In the genomic region with DNA sequence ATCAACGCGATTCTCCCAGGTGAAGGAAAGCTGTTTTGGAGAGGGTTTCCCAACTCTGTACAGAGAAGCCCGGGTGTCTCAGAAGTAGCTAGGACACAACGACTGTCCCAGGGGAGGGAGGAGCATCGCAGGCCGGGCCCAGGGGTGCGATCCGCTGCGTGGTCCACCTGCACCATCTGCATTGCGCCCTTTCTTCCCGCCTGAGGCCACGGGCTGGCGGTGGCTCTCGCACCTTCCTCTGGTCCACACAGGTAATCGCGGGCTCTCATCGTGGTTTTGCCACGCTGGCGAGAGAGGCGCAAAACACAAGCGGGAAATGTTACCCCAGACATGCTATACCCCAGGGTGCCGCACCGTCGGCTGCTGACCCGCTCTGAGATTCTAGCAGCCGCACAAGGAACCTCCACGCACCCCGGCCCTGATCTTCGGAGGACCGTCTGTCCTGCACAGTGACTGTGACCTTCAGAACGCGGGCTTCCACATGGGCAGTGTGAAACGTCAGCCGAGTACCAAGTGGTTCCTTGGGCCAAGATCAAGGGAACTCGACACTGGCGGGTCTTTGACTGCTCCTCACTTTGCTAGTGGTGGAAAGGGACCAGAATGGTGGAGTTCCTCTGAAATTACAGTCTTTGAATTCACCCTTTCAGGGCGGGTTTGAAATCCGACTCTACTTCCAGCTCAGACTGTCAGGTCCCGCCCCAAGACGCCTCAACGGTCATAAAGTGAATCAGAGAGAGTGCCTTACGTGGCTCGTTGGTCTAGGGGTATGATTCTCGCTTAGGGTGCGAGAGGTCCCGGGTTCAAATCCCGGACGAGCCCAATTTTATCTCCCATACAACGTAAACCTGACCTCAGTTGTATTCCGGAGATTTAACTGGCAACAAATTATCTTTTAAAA, we compare ENCODE assay signal across 8 mouse cellular contexts. TPM values are rescaled to one million over a fixed set of nuclear protein-coding genes. Genes with fewer than 3 reads are reported as not detected.
DNase-seq lines count a peak whose midpoint lies in the region; ATAC-seq and TF ChIP-seq lines count a peak whose summit lies in the region.

No protein-coding gene starts in this region.

- no peaks in the 10 kb centered on the region for H3K9me3 ChIP-seq in embryonic facial prominence, embryonic 13.5 days
- H3K9me3 ChIP-seq in midbrain, postnatal 0 days (ENCODE audit: low read length) = no peaks in the 10 kb centered on the region

- H3K4me3 ChIP-seq in embryonic facial prominence, embryonic 13.5 days = peak overlapping the region; percentile 58
- peak overlapping the region; percentile 45 for H3K4me3 ChIP-seq in heart, adult 2 months
- peak overlapping the region; percentile 68 for H3K4me3 ChIP-seq in liver, adult 2 months (ENCODE audit: insufficient read depth, low read depth, low read length)
- H3K4me3 ChIP-seq in midbrain, postnatal 0 days (ENCODE audit: low read depth, low read length) = peak overlapping the region; percentile 48

- peak; percentile 31 for DNase-seq in 416B (ENCODE audit: low read depth)
- DNase-seq in adrenal gland, adult 18-20 months (ENCODE audit: low spot score in 2 of 2) = peak; percentile 81 to 88
- peak; percentile 72 to 78 for DNase-seq in heart, adult 2 months
- peak; percentile 56 for DNase-seq in kidney, adult 18-20 months
- DNase-seq in liver, adult 2 months (ENCODE audit: extremely low read depth, low read depth, low spot score) = no peak
- peak; percentile 63 for DNase-seq in midbrain, postnatal 0 days (ENCODE audit: low spot score)
- DNase-seq in spleen, postnatal 4 days (ENCODE audit: low spot score in 2 of 2) = peak; percentile 82 to 90

- TF ChIP-seq EP300 in heart, adult 2 months (IDR thresholded peaks at IDR 0.05; ENCODE audit: insufficient read depth, low read depth, low read length) = no peak

- ATAC-seq in embryonic facial prominence, embryonic 13.5 days (ENCODE audit: insufficient number of reproducible peaks, insufficient read depth, low FRiP score, low TSS enrichment, low read depth) = peak; percentile 78
- peak; percentile 59 for ATAC-seq in midbrain, postnatal 0 days (ENCODE audit: low FRiP score)

- no peak for TF ChIP-seq CTCF in heart, adult 2 months (IDR thresholded peaks at IDR 0.05)
- TF ChIP-seq CTCF in liver, adult 2 months (IDR thresholded peaks at IDR 0.05; ENCODE audit: low read depth, low read length) = no peak
- TF ChIP-seq CTCF in midbrain, postnatal 0 days (IDR thresholded peaks at IDR 0.05) = no peak

- H3K36me3 ChIP-seq in embryonic facial prominence, embryonic 13.5 days = no peaks in the 10 kb centered on the region
- no peaks in the 10 kb centered on the region for H3K36me3 ChIP-seq in heart, adult 2 months (ENCODE audit: control insufficient read depth, insufficient read depth, low read length)
- H3K36me3 ChIP-seq in liver, adult 2 months (ENCODE audit: control insufficient read depth, insufficient read depth, low read length) = no peaks in the 10 kb centered on the region
- H3K36me3 ChIP-seq in midbrain, postnatal 0 days (ENCODE audit: insufficient read depth, low read length) = no peaks in the 10 kb centered on the region

- peaks cover 6% of the 10 kb centered on the region for H3K4me1 ChIP-seq in embryonic facial prominence, embryonic 13.5 days
- H3K4me1 ChIP-seq in heart, adult 2 months (ENCODE audit: control insufficient read depth, insufficient read depth, low read length) = no peaks in the 10 kb centered on the region; the same call in 1 of the 2 replicates
- peaks cover 8% of the 10 kb centered on the region for H3K4me1 ChIP-seq in liver, adult 2 months (ENCODE audit: control insufficient read depth, insufficient read depth, low read length)
- 0 out of 2 replicates have a peak, but pooled peaks cover 5% of the 10 kb centered on the region for H3K4me1 ChIP-seq in midbrain, postnatal 0 days (ENCODE audit: insufficient read depth, low read length)

- intact Hi-C loops in heart, adult 2 months (cut with DNase I) = no loop called here

- H3K27ac ChIP-seq in embryonic facial prominence, embryonic 13.5 days = peak overlapping the region; percentile 74
- no peak overlapping the region for H3K27ac ChIP-seq in heart, adult 2 months
- no peak overlapping the region for H3K27ac ChIP-seq in liver, adult 2 months (replicated peaks; ENCODE audit: insufficient read depth, low read depth, low read length)
- no peak overlapping the region for H3K27ac ChIP-seq in midbrain, postnatal 0 days (ENCODE audit: low read depth, low read length)

- no peaks in the 10 kb centered on the region for H3K79me2 ChIP-seq in heart, adult 2 months (replicated peaks; ENCODE audit: control insufficient read depth, insufficient read depth, low read length)
- H3K79me2 ChIP-seq in liver, adult 2 months (ENCODE audit: control insufficient read depth, insufficient read depth, low read length) = no peaks in the 10 kb centered on the region

- WGBS in embryonic facial prominence, embryonic 13.5 days = under 1% methylated on average over 50 of the region's 50 CpGs
- 9% methylated on average over 50 of the region's 50 CpGs for WGBS in heart, adult 2 months
- 5% methylated on average over 50 of the region's 50 CpGs for WGBS in liver, adult 2 months
- under 1% methylated on average over 50 of the region's 50 CpGs for WGBS in midbrain, postnatal 0 days

- H3K27me3 ChIP-seq in embryonic facial prominence, embryonic 13.5 days = peaks cover 2% of the 10 kb centered on the region; the same call in 1 of the 2 replicates
- no peaks in the 10 kb centered on the region for H3K27me3 ChIP-seq in heart, adult 2 months (ENCODE audit: control insufficient read depth, insufficient read depth, low read length)
- H3K27me3 ChIP-seq in liver, adult 2 months (ENCODE audit: control insufficient read depth, insufficient read depth, low read length) = no peaks in the 10 kb centered on the region
- H3K27me3 ChIP-seq in midbrain, postnatal 0 days (ENCODE audit: insufficient read depth, low read length) = peaks cover 5% of the 10 kb centered on the region; the same call in 1 of the 2 replicates

- peak overlapping the region; percentile 70 for H3K9ac ChIP-seq in embryonic facial prominence, embryonic 13.5 days
- peak overlapping the region; percentile 66 for H3K9ac ChIP-seq in heart, adult 2 months (ENCODE audit: low read depth, low read length)
- H3K9ac ChIP-seq in liver, adult 2 months (ENCODE audit: low read depth, low read length) = peak overlapping the region; percentile 38
- H3K9ac ChIP-seq in midbrain, postnatal 0 days (replicated peaks; ENCODE audit: low read length, poor library complexity, severe bottlenecking) = peak overlapping the region; percentile 57

- peak overlapping the region; percentile 71 for H3K4me2 ChIP-seq in embryonic facial prominence, embryonic 13.5 days
- peak overlapping the region; percentile 75 for H3K4me2 ChIP-seq in midbrain, postnatal 0 days (ENCODE audit: low read depth, low read length, poor library complexity, severe bottlenecking)

- TF ChIP-seq POLR2A in heart, adult 2 months (IDR thresholded peaks at IDR 0.05; ENCODE audit: insufficient read depth, low read depth, low read length) = no peak
- no peak for TF ChIP-seq POLR2A in liver, adult 2 months (IDR thresholded peaks at IDR 0.05; ENCODE audit: extremely low read depth, insufficient read depth, low read length)

RNA-seq across cellular contexts. Expression of a gene that starts 18.4 kb away (rescaled TPM):
- 10 to 100 TPM; 61.9 to 78.4 TPM for total RNA-seq in adrenal gland, adult 18-20 months (2021)
- polyA plus RNA-seq in embryonic facial prominence, embryonic 13.5 days (2015; fragmentation: Nextera tagmentation; extraction: Ambion mirVana) = 64.5 and 72.5 TPM in 2 replicates
- total RNA-seq in heart, adult 2 months (2021) = 10 to 100 TPM; 55.7 to 56.9 TPM
- 25.6 and 38.1 TPM in 2 replicates for polyA plus RNA-seq in heart, adult 2 months (2012; rRNA removed)
- 22.1 and 23.8 TPM in 2 replicates for total RNA-seq in liver, adult 2 months (2014; rRNA removed)
- 13.8 and 14.0 TPM in 2 replicates for polyA plus RNA-seq in liver, adult 2 months (2012; rRNA removed)
- 38.7 and 45.6 TPM in 2 replicates for total RNA-seq in midbrain, postnatal 0 days (2014; rRNA removed)
- 22.2 and 26.1 TPM in 2 replicates for polyA plus RNA-seq in midbrain, postnatal 0 days (2015; fragmentation: Nextera tagmentation; extraction: Ambion mirVana)

RNA-seq across cellular contexts. Expression of a gene that starts 37.6 kb away (rescaled TPM):
- 100 to 1,000 TPM; 605 to 839 TPM for total RNA-seq in adrenal gland, adult 18-20 months (2021)
- polyA plus RNA-seq in embryonic facial prominence, embryonic 13.5 days (2015; fragmentation: Nextera tagmentation; extraction: Ambion mirVana) = 5.2 and 7.0 TPM in 2 replicates
- total RNA-seq in heart, adult 2 months (2021) = under 1 TPM in 1 of 2 experiments, not detected in 1; 0.70 TPM
- polyA plus RNA-seq in heart, adult 2 months (2012; rRNA removed) = 0.12 and 0.41 TPM in 2 replicates
- total RNA-seq in liver, adult 2 months (2014; rRNA removed) = 2.8 TPM in 1 of 2 replicates, not detected in the other
- polyA plus RNA-seq in liver, adult 2 months (2012; rRNA removed) = 0.10 TPM in 1 of 2 replicates, not detected in the other
- 0.49 TPM in 1 of 2 replicates, not detected in the other for total RNA-seq in midbrain, postnatal 0 days (2014; rRNA removed)
- polyA plus RNA-seq in midbrain, postnatal 0 days (2015; fragmentation: Nextera tagmentation; extraction: Ambion mirVana) = 0.40 and 0.49 TPM in 2 replicates

RNA-seq across cellular contexts. Expression of a gene that starts 49.9 kb away (rescaled TPM):
- total RNA-seq in adrenal gland, adult 18-20 months (2021) = 100 to 1,000 TPM; 725 to 859 TPM
- polyA plus RNA-seq in embryonic facial prominence, embryonic 13.5 days (2015; fragmentation: Nextera tagmentation; extraction: Ambion mirVana) = 766 and 796 TPM in 2 replicates
- total RNA-seq in heart, adult 2 months (2021) = 1,000 to 10,000 TPM; 1,555 to 1,819 TPM
- 526 and 770 TPM in 2 replicates for polyA plus RNA-seq in heart, adult 2 months (2012; rRNA removed)
- 104 and 139 TPM in 2 replicates for total RNA-seq in liver, adult 2 months (2014; rRNA removed)
- 179 and 231 TPM in 2 replicates for polyA plus RNA-seq in liver, adult 2 months (2012; rRNA removed)
- total RNA-seq in midbrain, postnatal 0 days (2014; rRNA removed) = 31.5 and 36.4 TPM in 2 replicates
- 961 and 994 TPM in 2 replicates for polyA plus RNA-seq in midbrain, postnatal 0 days (2015; fragmentation: Nextera tagmentation; extraction: Ambion mirVana)

RNA-seq across cellular contexts. Expression of a gene that starts 56.0 kb away (rescaled TPM):
- 10 to 100 TPM; 54.1 to 59.7 TPM for total RNA-seq in adrenal gland, adult 18-20 months (2021)
- polyA plus RNA-seq in embryonic facial prominence, embryonic 13.5 days (2015; fragmentation: Nextera tagmentation; extraction: Ambion mirVana) = 52.5 and 61.9 TPM in 2 replicates
- total RNA-seq in heart, adult 2 months (2021) = 10 to 100 TPM; 45.9 to 55.0 TPM
- polyA plus RNA-seq in heart, adult 2 months (2012; rRNA removed) = 4.9 and 10.8 TPM in 2 replicates
- 14.8 TPM in 2 replicates for total RNA-seq in liver, adult 2 months (2014; rRNA removed)
- 1.8 and 2.0 TPM in 2 replicates for polyA plus RNA-seq in liver, adult 2 months (2012; rRNA removed)
- 19.5 and 33.8 TPM in 2 replicates for total RNA-seq in midbrain, postnatal 0 days (2014; rRNA removed)
- 26.4 and 29.7 TPM in 2 replicates for polyA plus RNA-seq in midbrain, postnatal 0 days (2015; fragmentation: Nextera tagmentation; extraction: Ambion mirVana)

Comparison
In these comparisons a context has a peak if more than half of its experiments do, and no peak if none do; other contexts are left out.
1. RNA of a gene that starts 37.6 kb away (total RNA-seq): 605 to 839 TPM in adrenal gland, adult 18-20 months; 0.70 TPM in heart, adult 2 months, 0.49 TPM in midbrain, postnatal 0 days and 2.8 TPM in liver, adult 2 months; every median in the first group is over 100 times any median in the second.
2. Peak in every context shown above with its lines, with median percentiles within 50 percentile points of each other: H3K4me3 ChIP-seq and H3K9ac ChIP-seq.